19 mouse cellular contexts compared by ENCODE assay signal in genomic region chr6:72550025-72550424, GRCm38 (mm10). TPM values are rescaled to one million over a fixed set of nuclear protein-coding genes. Genes with fewer than 3 reads are reported as not detected.
DNase-seq lines count a peak whose midpoint lies in the region; TF ChIP-seq lines count a peak whose summit lies in the region.
"Had no signal": no experiment of that assay in that cellular context is flagged by ENCODE, and none has a peak within 500 bp of the region (broad histone marks: within the 10 kb centered on the region; RNA-seq: fewer than 3 reads in every experiment).

No protein-coding gene starts in this region.

- H3K79me2 ChIP-seq in heart, adult 2 months (replicated peaks; ENCODE audit: control insufficient read depth, insufficient read depth, low read length), result no peaks in the 10 kb centered on the region
- peaks cover 14% of the 10 kb centered on the region for H3K79me2 ChIP-seq in CH12.LX (replicated peaks; ENCODE audit: control insufficient read depth, extremely low read depth, insufficient read depth, poor library complexity, severe bottlenecking)

- intact Hi-C loops in heart, adult 2 months (cut with DNase I), result no loop called here

- peaks cover 3% of the 10 kb centered on the region for H3K9me3 ChIP-seq in CH12.LX (replicated peaks; ENCODE audit: low read length)
- H3K9me3 ChIP-seq: neural tube, embryonic 13.5 days had no signal

- no peak for TF ChIP-seq EP300 in heart, adult 2 months (IDR thresholded peaks at IDR 0.05; ENCODE audit: insufficient read depth, low read depth, low read length)
- TF ChIP-seq EP300 in CH12.LX (IDR thresholded peaks at IDR 0.05; ENCODE audit: low read length), result no peak

- 45% methylated on average over 6 of the region's 6 CpGs for WGBS in heart, adult 2 months
- WGBS in small intestine, adult 2 months, result 50% methylated on average over 6 of the region's 6 CpGs

- H3K27me3 ChIP-seq in heart, adult 2 months (ENCODE audit: control insufficient read depth, insufficient read depth, low read length), result no peaks in the 10 kb centered on the region
- H3K27me3 ChIP-seq in CH12.LX (replicated peaks), result no peaks in the 10 kb centered on the region
- no peaks in the 10 kb centered on the region for H3K27me3 ChIP-seq in small intestine, adult 2 months (ENCODE audit: control insufficient read depth, insufficient read depth, low read length)
- H3K27me3 ChIP-seq: neural tube, embryonic 13.5 days; Patski had no signal

- no peak for DNase-seq in heart, adult 2 months
- no peak for DNase-seq in heart, adult 9 months (ENCODE audit: low spot score in 2 of 2)
- peak; percentile 20 for DNase-seq in CH12.LX (ENCODE audit: extremely low read depth)
- DNase-seq in adrenal gland, postnatal 14 days, result no peak
- DNase-seq in kidney, adult 18-20 months, result no peak
- DNase-seq in left cerebral cortex, adult 11 months (ENCODE audit: low spot score), result no peak
- DNase-seq: adrenal gland, adult 2 months; cerebellum, adult 11 months; gastrocnemius, postnatal 25 days; heart, postnatal 36 days; kidney, adult 11 months; lung, postnatal 10 days; midbrain, embryonic 14.5 days; right cerebral cortex, postnatal 4 days; thymus, adult 18-20 months had no signal

- H3K4me2 ChIP-seq in CH12.LX (ENCODE audit: insufficient read depth, low read depth, poor library complexity, severe bottlenecking), result peak overlapping the region; percentile 73
- H3K4me2 ChIP-seq: neural tube, embryonic 13.5 days had no signal

- H3K4me1 ChIP-seq in heart, adult 2 months (ENCODE audit: control insufficient read depth, insufficient read depth, low read length), result peaks cover 10% of the 10 kb centered on the region
- peaks cover 11 to 47% of the 10 kb centered on the region in 2 experiments for H3K4me1 ChIP-seq in CH12.LX (ENCODE audit: control insufficient read depth in 1 of 2, insufficient read depth in 2 of 2)
- H3K4me1 ChIP-seq in embryonic fibroblast, embryonic 13.5 days (ENCODE audit: control insufficient read depth, insufficient read depth, low read length), result peaks cover 16% of the 10 kb centered on the region
- peaks cover 33% of the 10 kb centered on the region for H3K4me1 ChIP-seq in small intestine, adult 2 months (ENCODE audit: control insufficient read depth, insufficient read depth, insufficient read length, low read length)

- in situ Hi-C loops in CH12.LX (cut with MboI; ENCODE audit: low pct_ligation_motif_present, low pct_unique_long_range_greater_than_20kb, low sequenced_read_pairs), result no loop called here

- no peak overlapping the region for H3K9ac ChIP-seq in heart, adult 2 months (ENCODE audit: low read depth, low read length)
- H3K9ac ChIP-seq in CH12.LX (ENCODE audit: insufficient read depth, low read depth), result peak overlapping the region; percentile 59
- H3K9ac ChIP-seq: neural tube, embryonic 13.5 days had no signal

- no peak for TF ChIP-seq RAD21 in CH12.LX (IDR thresholded peaks at IDR 0.05; ENCODE audit: low read depth, low read length)

- no peak overlapping the region for H3K4me3 ChIP-seq in heart, adult 2 months
- peak overlapping the region; percentile 51 to 75 (median 63) for H3K4me3 ChIP-seq in CH12.LX (replicated peaks in 1 of 3; ENCODE audit: low read depth in 2 of 3, low read length in 2 of 3, poor library complexity in 1 of 3)
- no peak overlapping the region for H3K4me3 ChIP-seq in embryonic fibroblast, embryonic 13.5 days (ENCODE audit: insufficient read depth, low read length)
- peak overlapping the region; percentile 37 for H3K4me3 ChIP-seq in small intestine, adult 2 months (ENCODE audit: low read depth, low read length)
- H3K4me3 ChIP-seq: neural tube, embryonic 13.5 days had no signal

- TF ChIP-seq CTCF in heart, adult 2 months (IDR thresholded peaks at IDR 0.05), result no peak
- no peak for TF ChIP-seq CTCF in CH12.LX (conservative IDR thresholded peaks at IDR 0.05 in 1 of 2, IDR thresholded peaks at IDR 0.05 in 1 of 2; ENCODE audit: low read depth in 2 of 2, low read length in 2 of 2)
- no peak for TF ChIP-seq CTCF in embryonic fibroblast, embryonic 13.5 days (IDR thresholded peaks at IDR 0.05; ENCODE audit: borderline replicate concordance, insufficient read depth, low read length)
- no peak for TF ChIP-seq CTCF in small intestine, adult 2 months (IDR thresholded peaks at IDR 0.05; ENCODE audit: extremely low read depth, insufficient read length, insufficient replicate concordance, low read depth, low read length)

- dilution Hi-C loops in CH12.LX (cut with MboI; ENCODE audit: extremely low pct_ligation_motif_present, extremely low pct_unique_long_range_greater_than_20kb, low sequenced_read_pairs), result no loop called here

- H3K27ac ChIP-seq in heart, adult 2 months, result peak overlapping the region; percentile 77
- peak overlapping the region; percentile 57 for H3K27ac ChIP-seq in CH12.LX (ENCODE audit: insufficient read depth, low read depth)
- H3K27ac ChIP-seq in embryonic fibroblast, embryonic 13.5 days (ENCODE audit: insufficient read depth, low read length), result peak overlapping the region; percentile 74; the same call in 1 of the 2 replicates
- 0 out of 2 replicates have a peak overlapping the region, but pooled peaks have one; percentile 6 for H3K27ac ChIP-seq in small intestine, adult 2 months (ENCODE audit: insufficient read depth, low read depth, low read length)
- H3K27ac ChIP-seq: neural tube, embryonic 13.5 days had no signal

- H3K36me3 ChIP-seq in heart, adult 2 months (ENCODE audit: control insufficient read depth, insufficient read depth, low read length), result no peaks in the 10 kb centered on the region
- peaks cover 0 to 14% of the 10 kb centered on the region in 2 experiments for H3K36me3 ChIP-seq in CH12.LX (replicated peaks in 1 of 2; ENCODE audit: control insufficient read depth in 1 of 2, insufficient read depth in 1 of 2, low read length in 1 of 2)
- H3K36me3 ChIP-seq in small intestine, adult 2 months (ENCODE audit: control insufficient read depth, insufficient read depth, low read length), result no peaks in the 10 kb centered on the region
- H3K36me3 ChIP-seq: neural tube, embryonic 13.5 days had no signal

- TF ChIP-seq POLR2A in heart, adult 2 months (IDR thresholded peaks at IDR 0.05; ENCODE audit: insufficient read depth, low read depth, low read length), result no peak
- no peak for TF ChIP-seq POLR2A in CH12.LX (IDR thresholded peaks at IDR 0.05; ENCODE audit: low read depth, low read length)
- TF ChIP-seq POLR2A in embryonic fibroblast, embryonic 13.5 days (IDR thresholded peaks at IDR 0.05; ENCODE audit: low read depth, low read length), result no peak
- TF ChIP-seq POLR2A in small intestine, adult 2 months (IDR thresholded peaks at IDR 0.05; ENCODE audit: low read depth, low read length), result no peak

TF ChIP-seq in CH12.LX, 34 proteins besides CTCF, POLR2A, EP300 and RAD21:
- TF ChIP-seq MXI1 (IDR thresholded peaks at IDR 0.05; ENCODE audit: low read depth, low read length) (0 out of 2 replicates have a peak, but pooled peaks have one; percentile 6), ZMIZ1 (IDR thresholded peaks at IDR 0.05; ENCODE audit: low read depth, low read length) (no peak), SIN3A (IDR thresholded peaks at IDR 0.05; ENCODE audit: low read length) (0 out of 2 replicates have a peak, but pooled peaks have one; percentile 19), POLR2AphosphoS2 (IDR thresholded peaks at IDR 0.05; ENCODE audit: low read depth, low read length) (no peak), MAX (IDR thresholded peaks at IDR 0.05; ENCODE audit: low read length) (no peak), JUND (conservative IDR thresholded peaks at IDR 0.05; ENCODE audit: low read depth, low read length) (no peak)

RNA-seq across cellular contexts. Expression of gene Capg, which starts 5.8 kb away (rescaled TPM):
- 10 to 100 TPM in 1 of 2 experiments, 1 to 10 TPM in 1; 9.5 to 10.8 TPM for total RNA-seq in heart, adult 2 months (2021)
- polyA plus RNA-seq in heart, adult 2 months (2012; rRNA removed), result 12.6 and 16.1 TPM in 2 replicates
- total RNA-seq in CH12.LX (2012; rRNA removed) (211 and 264 TPM in 2 replicates), CH12.LX (2014; rRNA removed) (174 and 175 TPM in 2 replicates)
- polyA plus RNA-seq in CH12.LX (2012; ENCODE audit: insufficient read length, low read depth), result 196 and 201 TPM in 2 replicates
- 95.7 and 182 TPM in 2 replicates for polyA plus RNA-seq in embryonic fibroblast, embryonic 13.5 days (2011; ENCODE audit: insufficient read length, low read depth, missing spikeins)
- polyA plus RNA-seq in small intestine, adult 2 months (2012; rRNA removed), result 17.5 and 53.4 TPM in 2 replicates
- total RNA-seq in adrenal gland, postnatal 14 days (2021), result 28.8 and 38.2 TPM in 2 replicates

RNA-seq across cellular contexts. Expression of gene Sh2d6, which starts 28.5 kb away (rescaled TPM):
- not detected for total RNA-seq in heart, adult 2 months (2021)
- polyA plus RNA-seq in heart, adult 2 months (2012; rRNA removed), result 0.21 TPM in 1 of 2 replicates, not detected in the other
- total RNA-seq in CH12.LX (2012; rRNA removed) (0.50 and 1.7 TPM in 2 replicates), CH12.LX (2014; rRNA removed) (0.78 and 1.1 TPM in 2 replicates)
- polyA plus RNA-seq in CH12.LX (2012; ENCODE audit: insufficient read length, low read depth), result 4.3 and 4.9 TPM in 2 replicates
- 1.8 and 1.9 TPM in 2 replicates for polyA plus RNA-seq in embryonic fibroblast, embryonic 13.5 days (2011; ENCODE audit: insufficient read length, low read depth, missing spikeins)
- 9.9 and 22.2 TPM in 2 replicates for polyA plus RNA-seq in small intestine, adult 2 months (2012; rRNA removed)
- 0.49 and 0.52 TPM in 2 replicates for total RNA-seq in adrenal gland, postnatal 14 days (2021)

RNA-seq across cellular contexts. Expression of gene Elmod3, which starts 48.2 kb away (rescaled TPM):
- total RNA-seq in heart, adult 2 months (2021), result 10 to 100 TPM; 12.8 to 16.5 TPM
- polyA plus RNA-seq in heart, adult 2 months (2012; rRNA removed), result 25.5 and 32.8 TPM in 2 replicates
- 4.7 and 7.1 TPM in 2 replicates for total RNA-seq in CH12.LX (2012; rRNA removed)
- 4.0 and 4.2 TPM in 2 replicates for total RNA-seq in CH12.LX (2014; rRNA removed)
- 9.0 TPM in 2 replicates for polyA plus RNA-seq in CH12.LX (2012; ENCODE audit: insufficient read length, low read depth)
- 8.1 and 8.8 TPM in 2 replicates for polyA plus RNA-seq in embryonic fibroblast, embryonic 13.5 days (2011; ENCODE audit: insufficient read length, low read depth, missing spikeins)
- polyA plus RNA-seq in small intestine, adult 2 months (2012; rRNA removed), result 13.3 and 22.3 TPM in 2 replicates
- 16.2 and 21.7 TPM in 2 replicates for total RNA-seq in adrenal gland, postnatal 14 days (2021)

RNA-seq across cellular contexts. Expression of gene Retsat, which starts 48.2 kb away (rescaled TPM):
- total RNA-seq in heart, adult 2 months (2021), result 100 to 1,000 TPM; 155 to 181 TPM
- polyA plus RNA-seq in heart, adult 2 months (2012; rRNA removed), result 57.1 and 83.3 TPM in 2 replicates
- total RNA-seq in CH12.LX (2012; rRNA removed) (12.5 and 15.6 TPM in 2 replicates), CH12.LX (2014; rRNA removed) (14.0 and 15.5 TPM in 2 replicates)
- polyA plus RNA-seq in CH12.LX (2012; ENCODE audit: insufficient read length, low read depth), result 27.7 and 28.6 TPM in 2 replicates
- 11.0 and 12.3 TPM in 2 replicates for polyA plus RNA-seq in embryonic fibroblast, embryonic 13.5 days (2011; ENCODE audit: insufficient read length, low read depth, missing spikeins)
- polyA plus RNA-seq in small intestine, adult 2 months (2012; rRNA removed), result 51.6 and 70.7 TPM in 2 replicates
- 362 and 390 TPM in 2 replicates for total RNA-seq in adrenal gland, postnatal 14 days (2021)

Comparison
In these comparisons a context has a peak if more than half of its experiments do, and no peak if none do; other contexts are left out.
1. H3K27ac ChIP-seq: peak in every context shown above with its lines; median percentile 77 in heart, adult 2 months; 74 in embryonic fibroblast, embryonic 13.5 days; 57 in CH12.LX; 6 in small intestine, adult 2 months.
2. H3K4me3 ChIP-seq: peak in CH12.LX (3 of 3) and small intestine, adult 2 months (single experiment); none in heart, adult 2 months (single experiment) and embryonic fibroblast, embryonic 13.5 days (single experiment).